Mouse (Mus musculus) liver, embryonic 13.5 days (tissue): ENCODE measurements around the gene Ms4a10. TPM values are rescaled to one million over a fixed set of nuclear protein-coding genes. Genes with fewer than 3 reads are reported as not detected.

Source experiments
- ATAC-seq: fragments of 200-750 bp; cut with Nextera tagmentation; 2 replicates; pipeline ENCODE4 v1.8.0; 2017; ENCODE audit warnings: low read depth, mild to moderate bottlenecking, moderate number of reproducible peaks, moderate library complexity
- DNase-seq: peaks from one replicate; pipeline ENCODE4 v3.0.0; 2022
- H3K27ac ChIP-seq: fragments of 300-500 bp; sonication (generic); 2 replicates; pipeline ENCODE4 v1.5.1; 2015; ENCODE audit warnings: moderate library complexity, mild to moderate bottlenecking, inconsistent platforms
- H3K27me3 ChIP-seq: fragments of 300-500 bp; sonication (generic); 2 replicates; pipeline ENCODE4 v1.6.1; 2015; ENCODE audit warnings: mild to moderate bottlenecking, inconsistent platforms
- H3K36me3 ChIP-seq: fragments of 300-500 bp; sonication (generic); 2 replicates; pipeline ENCODE4 v1.6.1; 2015; ENCODE audit warnings: mild to moderate bottlenecking, inconsistent platforms
- H3K4me1 ChIP-seq: fragments of 300-500 bp; sonication (generic); replicated peaks from 2 replicates; pipeline ENCODE4 v1.6.1; 2015; ENCODE audit warnings: inconsistent platforms
- H3K4me2 ChIP-seq: fragments of 300-500 bp; sonication (generic); 2 replicates; pipeline ENCODE4 v1.6.1; 2015; ENCODE audit warnings: inconsistent platforms, mild to moderate bottlenecking, moderate library complexity
- H3K4me3 ChIP-seq: fragments of 300-500 bp; sonication (generic); replicated peaks from 2 replicates; pipeline ENCODE4 v1.5.1; 2015; ENCODE audit warnings: mild to moderate bottlenecking, inconsistent platforms
- H3K9ac ChIP-seq: fragments of 300-500 bp; sonication (generic); 2 replicates; pipeline ENCODE4 v1.6.1; 2015; ENCODE audit warnings: mild to moderate bottlenecking, inconsistent platforms
- H3K9me3 ChIP-seq: fragments of 300-500 bp; sonication (generic); replicated peaks from 2 replicates; pipeline ENCODE4 v1.6.1; 2016; ENCODE audit warnings: inconsistent platforms
- WGBS: fragments of 180-500 bp; shearing (Covaris S2); methylation state at CpG from one replicate; pipeline ENCODE4 v1.1.7; 2015; ENCODE audit not compliant: insufficient replicate concordance; 5-methylcytosine and 5-hydroxymethylcytosine counted together
- polyA plus RNA-seq: library from polyadenylated mRNA; unstranded; fragments of >200 nt; fragmentation: Nextera tagmentation; extraction: Ambion mirVana; gene quantifications from 2 replicates; pipeline ENCODE4 v1.2.1, GENCODE M21; 2015

Ms4a10 gene
- polyA plus RNA-seq, 1 experiment from 2014 or later: not detected

DNA sequence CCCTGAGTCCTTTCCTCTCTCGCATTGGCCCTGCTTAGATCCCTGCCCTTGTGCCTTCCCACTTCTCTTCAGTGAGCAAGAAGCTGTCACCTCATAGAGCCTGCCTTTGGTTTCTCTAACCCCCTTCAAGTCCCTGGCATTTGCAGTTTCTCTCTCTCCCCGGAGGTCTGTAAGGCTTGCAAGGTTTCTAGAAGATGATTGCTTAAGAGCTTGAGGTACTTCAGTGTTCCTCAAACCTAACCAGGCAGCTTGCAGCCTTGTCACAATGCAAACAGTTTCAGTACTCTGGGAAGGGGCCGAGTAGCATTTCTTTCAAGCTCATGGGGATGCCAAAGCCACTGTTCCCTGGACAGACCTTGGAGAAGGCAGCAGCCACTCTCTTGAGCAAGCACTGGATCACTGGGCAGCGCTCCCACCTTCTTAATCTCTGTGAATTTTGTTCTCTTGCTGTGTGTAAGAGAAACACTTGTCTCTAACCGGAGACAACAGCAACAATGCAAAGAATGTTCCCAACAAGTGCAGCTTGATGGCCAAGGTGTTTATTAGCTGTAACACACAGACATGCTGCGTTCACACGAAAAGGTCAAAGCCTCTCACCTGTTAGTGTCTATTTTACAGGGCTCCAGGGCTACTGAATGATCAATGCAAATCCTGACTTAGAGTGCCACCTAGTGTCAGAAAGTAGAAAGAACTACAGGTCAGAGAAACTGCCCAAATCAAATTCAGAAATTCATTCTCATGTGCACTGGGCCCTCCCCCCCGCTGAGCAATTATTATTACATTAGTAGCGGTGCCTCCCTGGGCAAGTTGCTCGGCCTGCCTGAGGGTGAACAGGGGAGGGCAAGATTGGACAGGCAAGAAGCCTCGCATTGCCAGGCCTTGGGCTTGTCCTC, 15.1 kb downstream of the Ms4a10 start:
- no peak overlapping the region for H3K4me3 ChIP-seq
- WGBS: 25% methylated on average over 11 of the region's 11 CpGs
- H3K9me3 ChIP-seq: no peaks in the 10 kb centered on the region
- peak; percentile 31; the same call in 1 of the 2 replicates for ATAC-seq
- H3K4me2 ChIP-seq: no peak overlapping the region
- H3K36me3 ChIP-seq: no peaks in the 10 kb centered on the region
- no peak overlapping the region for H3K9ac ChIP-seq
- peak; percentile 31 for DNase-seq
- peaks cover 15% of the 10 kb centered on the region; the same call in 1 of the 2 replicates for H3K27me3 ChIP-seq
- H3K4me1 ChIP-seq: no peaks in the 10 kb centered on the region
- H3K27ac ChIP-seq: no peak overlapping the region

DNA sequence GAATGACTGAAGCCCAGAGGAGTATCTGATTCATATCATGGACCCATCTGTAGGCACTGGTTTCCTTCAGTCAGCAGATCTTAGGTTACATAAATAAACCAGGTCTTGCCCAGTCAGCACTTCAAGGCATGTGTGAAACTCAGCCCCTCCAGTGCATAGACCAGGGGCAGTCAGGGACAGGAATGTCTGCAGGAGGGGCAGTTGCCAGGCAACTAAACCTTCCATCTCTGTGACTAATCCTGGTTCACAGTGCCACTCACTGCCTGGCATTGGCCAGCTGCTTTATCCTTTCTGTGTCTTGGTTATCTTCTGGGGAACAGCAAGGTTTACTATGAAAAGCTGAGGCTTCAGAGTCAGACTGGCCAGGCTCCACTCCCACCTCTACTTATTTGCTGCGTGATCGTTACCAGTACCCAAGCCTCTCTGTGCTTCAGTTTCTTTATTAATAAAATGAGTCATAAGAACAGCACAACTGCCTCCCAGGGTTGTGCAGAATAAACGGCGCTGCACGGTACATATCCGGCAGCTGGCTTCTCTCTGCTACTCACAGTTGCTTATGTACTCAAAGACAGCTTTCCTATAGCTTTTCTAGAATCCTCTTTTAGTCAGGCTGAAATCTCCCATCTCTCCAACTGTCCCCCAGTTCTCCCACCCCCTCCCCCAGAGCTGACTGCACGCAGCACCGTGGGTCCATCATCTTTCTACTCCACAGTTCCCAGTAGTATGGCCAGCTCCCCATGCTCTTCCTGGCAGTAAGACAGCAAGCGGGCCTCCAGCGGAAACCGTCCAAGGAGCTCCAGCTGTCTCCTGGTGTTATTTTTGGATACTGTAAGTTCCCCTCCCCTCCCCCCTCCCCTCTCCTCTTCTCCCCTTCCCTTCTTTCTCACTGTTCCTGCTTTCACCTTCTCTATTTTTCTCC, 22.2 kb downstream of the Ms4a10 start:
- Histone ChIP-seq H3K4me1 (peaks cover 19% of the 10 kb centered on the region), H3K27ac (no peak overlapping the region), H3K9me3 (no peaks in the 10 kb centered on the region), H3K4me3 (no peak overlapping the region), H3K27me3 (peaks cover 22% of the 10 kb centered on the region; the same call in 1 of the 2 replicates), H3K9ac (no peak overlapping the region), H3K36me3 (no peaks in the 10 kb centered on the region), H3K4me2 (no peak overlapping the region)
- no peak for ATAC-seq
- 55% methylated on average over 11 of the region's 11 CpGs for WGBS
- DNase-seq: no peak

DNA sequence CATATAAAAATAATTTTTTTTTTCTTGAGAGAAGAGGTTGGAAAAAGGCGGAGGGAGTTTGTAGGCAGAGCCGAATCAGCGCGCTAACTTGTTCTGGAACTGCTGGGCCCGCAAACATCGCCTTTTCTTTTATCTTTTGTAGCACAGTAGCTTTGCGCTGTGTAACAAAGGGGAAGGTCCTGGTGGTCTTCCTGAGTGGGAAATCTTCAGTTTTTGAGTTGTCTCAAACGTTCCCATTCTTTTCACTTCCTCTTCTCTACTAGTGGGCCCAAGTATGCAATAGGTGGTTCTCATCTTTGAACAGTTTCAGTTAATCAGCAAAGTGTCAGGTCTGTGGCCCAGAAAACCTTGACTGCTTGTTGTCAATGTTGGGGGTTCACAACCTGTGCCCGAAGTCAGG, 24.9 kb downstream of the Ms4a10 start:
- peaks cover 39% of the 10 kb centered on the region for H3K4me1 ChIP-seq
- H3K27ac ChIP-seq: peak overlapping the region; percentile 56; the same call in 1 of the 2 replicates
- DNase-seq: no peak
- peak; percentile 16 for ATAC-seq
- 25% methylated on average over 9 of the region's 9 CpGs for WGBS
- H3K36me3 ChIP-seq: peaks cover 21% of the 10 kb centered on the region
- peak overlapping the region; percentile 91 for H3K4me2 ChIP-seq
- H3K27me3 ChIP-seq: peaks cover 13% of the 10 kb centered on the region; the same call in 1 of the 2 replicates
- no peaks in the 10 kb centered on the region for H3K9me3 ChIP-seq
- peak overlapping the region; percentile 57 for H3K9ac ChIP-seq
- peak overlapping the region; percentile 88 for H3K4me3 ChIP-seq

- peak within 1 kb of the TSS; percentile 88 for H3K4me3 ChIP-seq
- DNase-seq (peak; percentile 96), ATAC-seq (peak; percentile 95)
- peaks cover 25% of the 10 kb centered on the region for H3K36me3 ChIP-seq
- peaks cover 13% of the 10 kb centered on the region; the same call in 1 of the 2 replicates for H3K27me3 ChIP-seq
- peak within 1 kb of the TSS; percentile 58 for H3K27ac ChIP-seq
- peak within 1 kb of the TSS; percentile 89 for H3K9ac ChIP-seq
- H3K4me1 ChIP-seq: peaks cover 39% of the 10 kb centered on the region
- no peaks in the 10 kb centered on the region for H3K9me3 ChIP-seq
- peak within 1 kb of the TSS; percentile 91 for H3K4me2 ChIP-seq
- WGBS: under 1% methylated on average over 30 of the region's 30 CpGs
Measured at GRCm38 (mm10) chr19:10949112-10949511, 25.4 kb downstream of the Ms4a10 start, which contains the start of gene Ccdc86. Ccdc86 (minus strand) TSS chr19:10949266.

DNA sequence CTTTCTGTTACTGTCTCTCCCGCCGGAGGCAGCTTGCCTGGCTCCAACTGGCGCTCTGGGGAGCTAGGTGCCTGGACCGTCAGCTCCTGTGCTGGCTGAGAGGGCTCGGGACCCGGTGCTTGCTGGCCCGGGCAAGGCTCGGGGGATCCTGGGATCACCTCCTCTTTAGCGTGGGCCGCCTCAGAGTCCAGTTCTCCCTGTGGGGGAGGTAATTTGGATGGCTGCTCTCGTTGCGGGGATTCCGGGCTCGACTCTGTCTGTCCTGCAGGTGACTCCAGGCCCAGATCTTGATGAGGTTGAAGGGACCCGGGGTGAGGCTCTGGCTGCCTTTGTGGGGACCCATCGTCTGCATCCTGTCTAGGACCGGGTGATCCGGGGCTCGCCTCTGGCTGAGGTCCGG, 26.1 kb downstream of the Ms4a10 start:
- DNase-seq (peak; percentile 24), ATAC-seq (peak; percentile 2; the same call in 1 of the 2 replicates)
- peak overlapping the region; percentile 58 for H3K27ac ChIP-seq
- WGBS: under 1% methylated on average over 20 of the region's 20 CpGs
- H3K9me3 ChIP-seq: no peaks in the 10 kb centered on the region
- peaks cover 39% of the 10 kb centered on the region for H3K4me1 ChIP-seq
- H3K36me3 ChIP-seq: peaks cover 32% of the 10 kb centered on the region
- peaks cover 7% of the 10 kb centered on the region; the same call in 1 of the 2 replicates for H3K27me3 ChIP-seq
- peak overlapping the region; percentile 91 for H3K4me2 ChIP-seq
- peak overlapping the region; percentile 88 for H3K4me3 ChIP-seq
- peak overlapping the region; percentile 89 for H3K9ac ChIP-seq

GRCm38 (mm10) chr19:10947219-10947618, 27.3 kb downstream of the Ms4a10 start:
- no peak overlapping the region; the same call in 1 of the 2 replicates for H3K27ac ChIP-seq
- WGBS: 63% methylated on average over 5 of the region's 5 CpGs
- DNase-seq (no peak), ATAC-seq (no peak)
- H3K4me2 ChIP-seq: peak overlapping the region; percentile 91
- peaks cover 44% of the 10 kb centered on the region for H3K36me3 ChIP-seq
- H3K9ac ChIP-seq: peak overlapping the region; percentile 89
- H3K9me3 ChIP-seq: no peaks in the 10 kb centered on the region
- H3K4me1 ChIP-seq: peaks cover 39% of the 10 kb centered on the region
- peak overlapping the region; percentile 88 for H3K4me3 ChIP-seq
- H3K27me3 ChIP-seq: peaks cover 4% of the 10 kb centered on the region; the same call in 1 of the 2 replicates

DNA sequence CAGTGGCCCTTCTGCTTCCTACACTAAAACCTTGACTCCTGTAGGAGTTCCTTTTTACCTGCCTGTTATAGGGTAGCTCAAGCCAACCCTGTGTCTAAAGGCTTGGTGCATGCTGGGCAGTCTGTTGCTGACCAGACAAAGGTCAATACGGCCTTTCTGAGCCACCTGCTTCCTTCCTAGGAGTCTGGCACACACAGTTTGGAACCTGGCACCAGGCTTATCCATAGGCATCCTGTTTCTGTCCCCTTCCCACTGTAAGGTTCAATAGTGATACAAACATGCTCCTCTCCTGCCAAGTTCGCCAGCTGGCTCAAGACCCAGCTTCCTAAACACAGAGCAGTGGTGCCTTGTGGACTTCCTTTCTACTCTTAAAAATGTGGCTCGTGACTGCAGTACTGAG, 28.0 kb downstream of the Ms4a10 start:
- H3K9ac ChIP-seq: peak overlapping the region; percentile 89
- DNase-seq (no peak), ATAC-seq (no peak)
- H3K4me1 ChIP-seq: peaks cover 39% of the 10 kb centered on the region
- peak overlapping the region; percentile 88 for H3K4me3 ChIP-seq
- H3K9me3 ChIP-seq: no peaks in the 10 kb centered on the region
- peaks cover 51% of the 10 kb centered on the region for H3K36me3 ChIP-seq
- peak overlapping the region; percentile 91 for H3K4me2 ChIP-seq
- H3K27ac ChIP-seq: no peak overlapping the region
- peaks cover 4% of the 10 kb centered on the region; the same call in 1 of the 2 replicates for H3K27me3 ChIP-seq
- WGBS: 65% methylated on average over 3 of the region's 3 CpGs

DNA sequence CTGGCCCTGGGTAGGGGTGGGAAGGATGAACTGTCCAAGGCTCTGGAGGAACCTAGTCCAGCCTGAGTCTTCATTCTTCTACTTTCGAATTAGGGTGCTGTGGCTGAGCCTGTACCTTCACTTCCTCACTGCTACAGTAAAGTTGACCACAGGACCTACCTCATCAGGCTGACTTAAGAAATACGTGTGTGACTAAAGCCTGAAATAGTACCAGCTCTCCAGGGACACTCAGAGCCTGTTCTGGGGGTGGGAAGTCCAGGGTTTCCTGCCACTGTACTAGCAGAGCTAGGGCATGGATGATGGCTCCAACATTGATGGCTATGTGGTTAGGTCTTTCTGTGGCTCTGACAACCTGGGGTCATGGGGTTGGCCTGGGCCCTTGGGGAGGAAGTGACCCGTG, 30.5 kb downstream of the Ms4a10 start:
- Histone ChIP-seq H3K27ac (no peak overlapping the region), H3K9ac (no peak overlapping the region), H3K4me1 (peaks cover 47% of the 10 kb centered on the region), H3K36me3 (peaks cover 51% of the 10 kb centered on the region), H3K27me3 (no peaks in the 10 kb centered on the region), H3K4me3 (no peak overlapping the region), H3K4me2 (no peak overlapping the region), H3K9me3 (no peaks in the 10 kb centered on the region)
- DNase-seq: no peak
- WGBS: 59% methylated on average over 3 of the region's 3 CpGs
- ATAC-seq: no peak

- peak overlapping the region; percentile 79 for H3K4me2 ChIP-seq
- ATAC-seq (peak; percentile 38), DNase-seq (no peak)
- no peak overlapping the region for H3K27ac ChIP-seq
- H3K4me3 ChIP-seq: peak overlapping the region; percentile 47
- H3K36me3 ChIP-seq: peaks cover 43% of the 10 kb centered on the region
- H3K9me3 ChIP-seq: no peaks in the 10 kb centered on the region
- WGBS: 8% methylated on average over 40 of the region's 40 CpGs
- peak overlapping the region; percentile 57 for H3K9ac ChIP-seq
- no peaks in the 10 kb centered on the region for H3K27me3 ChIP-seq
- H3K4me1 ChIP-seq: peaks cover 47% of the 10 kb centered on the region
Measured at GRCm38 (mm10) chr19:10940801-10941457, 33.5 kb downstream of the Ms4a10 start.

DNA sequence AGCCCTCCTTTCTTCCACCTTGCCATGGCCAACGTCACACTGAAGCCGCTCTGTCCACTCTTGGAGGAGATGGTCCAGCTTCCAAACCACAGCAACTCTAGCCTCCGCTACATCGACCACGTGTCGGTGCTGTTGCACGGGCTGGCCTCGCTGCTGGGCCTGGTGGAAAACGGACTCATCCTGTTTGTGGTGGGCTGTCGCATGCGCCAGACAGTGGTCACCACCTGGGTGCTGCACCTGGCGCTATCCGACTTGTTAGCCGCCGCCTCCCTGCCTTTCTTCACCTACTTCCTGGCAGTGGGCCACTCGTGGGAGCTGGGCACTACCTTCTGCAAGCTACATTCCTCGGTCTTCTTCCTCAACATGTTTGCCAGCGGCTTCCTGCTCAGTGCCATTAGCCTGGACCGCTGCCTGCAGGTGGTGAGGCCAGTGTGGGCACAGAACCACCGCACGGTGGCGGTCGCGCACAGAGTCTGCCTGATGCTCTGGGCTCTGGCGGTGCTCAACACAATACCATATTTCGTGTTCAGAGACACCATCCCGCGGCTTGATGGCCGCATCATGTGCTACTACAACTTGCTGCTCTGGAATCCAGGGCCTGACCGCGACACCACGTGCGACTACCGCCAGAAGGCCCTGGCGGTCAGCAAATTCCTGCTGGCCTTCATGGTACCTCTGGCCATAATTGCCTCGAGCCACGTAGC, 34.2 kb downstream of the Ms4a10 start:
- DNase-seq: peak; percentile 69
- Histone ChIP-seq H3K27me3 (no peaks in the 10 kb centered on the region), H3K4me2 (peak overlapping the region; percentile 79), H3K4me3 (peak overlapping the region; percentile 47), H3K36me3 (peaks cover 37% of the 10 kb centered on the region), H3K9me3 (no peaks in the 10 kb centered on the region), H3K27ac (no peak overlapping the region), H3K9ac (peak overlapping the region; percentile 57), H3K4me1 (peaks cover 44% of the 10 kb centered on the region)
- WGBS: 20% methylated on average over 36 of the region's 37 CpGs
- ATAC-seq: peak; percentile 72
